Mouse (Mus musculus): Measurements from ENCODE around the gene Elmod2.

Elmod2 gene

GRCm38 (mm10) chr8:83278431-83278830, 53.9 kb downstream of the Elmod2 start:
- DNase-seq (ENCODE audit: low read depth, low spot score) = no peak

- DNase-seq (ENCODE audit: low read depth, low spot score) = no peak
Measured at GRCm38 (mm10) chr8:83274470-83274869, 57.8 kb downstream of the Elmod2 start.

GRCm38 (mm10) chr8:83272464-83272863, 59.8 kb downstream of the Elmod2 start:
- no peak for DNase-seq (ENCODE audit: low read depth, low spot score)

- no peak for DNase-seq (ENCODE audit: low read depth, low spot score)
Measured at GRCm38 (mm10) chr8:83271172-83271571, 61.1 kb downstream of the Elmod2 start.
